Mouse (Mus musculus) regulatory T cell (primary cell): ENCODE results near the gene Chrnd.

ENCODE experiments used
- in situ Hi-C: fragments of 300-600 bp; cut with MboI, MseI; formaldehyde crosslinking; loops from one replicate; pipeline ENCODE4 v1.15.1; 2025; ENCODE audit warnings: high pct_unique_total_duplicates

The Chrnd gene

DNA sequence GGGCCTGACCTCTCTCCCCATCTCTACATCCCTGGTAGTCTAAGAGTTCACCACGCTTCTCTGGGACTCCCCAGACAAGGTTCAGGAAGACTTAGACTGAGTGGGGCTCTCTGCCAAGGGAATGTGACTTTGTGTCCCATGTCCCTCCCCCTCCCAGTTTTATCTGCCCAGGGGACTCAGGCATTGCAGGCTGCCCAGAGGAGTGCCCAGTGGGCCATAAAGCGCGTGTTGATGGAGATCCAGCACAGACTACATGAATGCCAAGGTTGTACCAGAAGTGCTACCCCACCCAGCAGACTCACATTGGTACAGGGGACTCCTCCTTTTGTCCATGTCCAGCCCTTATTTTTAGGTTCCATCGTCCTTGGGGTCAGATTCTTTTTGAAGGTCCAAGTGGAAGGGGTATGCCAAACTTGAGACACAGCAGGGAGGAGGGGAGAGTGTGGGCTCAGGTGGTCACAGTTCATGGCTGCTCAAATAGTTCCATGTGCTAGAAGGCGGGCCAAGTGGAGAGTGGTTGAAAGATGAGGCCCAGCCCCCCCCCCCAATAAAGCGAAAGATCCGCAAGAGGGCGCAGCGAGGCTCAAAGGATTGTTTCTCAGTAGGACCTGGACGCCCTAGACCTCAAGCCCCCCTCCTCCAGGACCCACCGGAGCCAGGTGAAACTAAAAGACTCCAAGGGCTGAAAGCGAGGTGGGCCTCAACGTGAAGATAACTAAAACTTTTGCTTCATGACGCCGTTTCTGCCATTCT, 6.2 kb upstream of the Chrnd start:
- in situ Hi-C loops: no loop called here

DNA sequence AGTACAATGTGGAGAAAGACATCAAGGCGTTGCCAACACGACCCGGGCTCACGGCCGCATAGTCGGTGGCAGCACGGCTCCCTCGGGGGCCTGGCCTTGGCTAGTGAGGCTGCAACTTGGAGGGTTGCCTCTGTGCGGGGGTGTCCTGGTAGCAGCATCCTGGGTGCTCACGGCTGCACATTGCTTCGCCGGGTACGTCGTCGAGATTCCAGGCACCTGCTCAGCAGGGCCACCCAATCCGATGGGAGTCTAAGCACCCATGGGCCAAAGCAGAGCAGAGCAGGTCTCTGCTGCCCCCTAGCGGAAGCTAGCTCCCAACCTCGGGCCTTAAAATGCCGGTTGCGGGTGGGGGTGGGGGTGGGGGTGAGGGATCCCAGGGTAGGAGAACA, 5.7 kb upstream of the Chrnd start:
- in situ Hi-C loops: loop anchor here (5.0 kb wide), 1 partner anchor 82 kb away; the partner anchor contains the start of gene Alpi

DNA sequence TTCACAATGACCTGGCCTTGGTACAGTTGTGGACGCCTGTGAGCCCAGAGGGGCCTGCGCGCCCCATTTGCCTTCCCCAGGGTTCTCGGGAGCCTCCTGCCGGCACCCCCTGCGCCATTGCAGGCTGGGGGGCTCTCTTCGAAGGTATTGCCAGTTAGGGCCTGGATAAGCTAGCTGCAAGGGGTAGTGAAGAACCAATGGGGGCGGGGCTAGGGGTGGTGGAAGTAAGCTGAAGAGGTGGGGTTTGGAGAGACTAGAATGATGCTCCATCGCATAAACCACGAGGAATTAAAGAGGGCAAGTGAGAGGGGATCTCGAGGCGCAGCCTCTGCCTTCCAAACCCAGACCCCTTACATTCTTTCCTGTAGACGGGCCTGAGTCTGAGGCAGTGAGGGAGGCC, 4.9 kb upstream of the Chrnd start:
- in situ Hi-C loops: loop anchor here (5.0 kb wide), 1 partner anchor 83 kb away; the partner anchor contains the start of gene Alpi

DNA sequence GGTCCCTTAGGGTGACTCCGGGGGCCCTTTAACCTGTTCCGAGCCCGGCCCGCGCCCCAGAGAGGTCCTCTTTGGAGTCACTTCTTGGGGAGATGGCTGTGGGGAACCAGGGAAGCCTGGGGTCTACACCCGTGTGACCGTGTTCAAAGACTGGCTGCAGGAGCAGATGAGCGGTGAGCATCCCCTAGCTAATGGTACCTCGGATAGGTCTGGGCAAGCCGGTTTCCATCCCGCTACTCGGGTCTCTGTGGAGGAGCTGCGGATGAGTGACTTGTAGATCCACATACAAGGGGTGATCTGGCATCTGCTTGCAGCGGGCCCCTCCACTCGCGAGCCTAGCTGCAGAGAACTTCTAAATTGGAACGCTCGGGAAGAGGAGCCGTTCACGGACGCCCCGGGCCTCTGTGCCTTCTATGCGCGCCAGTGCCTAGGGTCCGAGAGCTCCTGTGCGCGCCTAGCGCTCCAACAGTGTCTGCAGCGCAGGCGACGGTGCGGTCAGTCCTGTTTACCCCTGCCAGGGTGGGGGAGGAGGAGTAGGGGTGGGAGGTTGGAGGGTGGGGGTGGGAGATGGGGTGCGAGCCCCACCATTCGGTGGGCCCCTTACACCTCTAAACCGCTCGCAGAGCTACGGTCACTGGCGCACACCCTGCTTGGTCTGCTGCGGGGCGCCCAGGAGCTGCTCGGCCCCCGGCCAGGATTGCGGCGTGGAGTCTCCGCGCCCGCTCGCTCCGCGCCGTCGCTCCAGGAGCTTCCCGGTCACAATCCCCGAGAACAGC, 4.0 kb upstream of the Chrnd start:
- in situ Hi-C loops: loop anchor here (5.0 kb wide), 1 partner anchor 84 kb away; the partner anchor contains the start of gene Alpi

DNA sequence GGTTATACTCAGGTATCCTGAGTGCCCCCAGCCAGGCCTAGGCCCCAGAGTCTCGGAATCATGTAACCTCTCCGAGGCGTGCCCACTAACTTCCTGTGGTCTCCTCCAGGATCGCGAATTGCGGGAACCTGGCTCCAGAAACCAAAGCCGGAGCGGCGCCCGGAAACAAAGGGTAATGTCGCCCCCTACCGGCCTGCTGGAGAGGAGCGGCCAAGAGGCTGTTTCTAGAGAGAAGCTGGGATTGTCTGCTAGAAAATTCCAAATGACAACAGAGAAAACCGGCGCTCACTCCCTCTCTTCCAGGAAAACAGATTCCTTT, 3.4 kb upstream of the Chrnd start:
- in situ Hi-C loops: loop anchor here (5.0 kb wide), 1 partner anchor 85 kb away; the partner anchor contains the start of gene Alpi

DNA sequence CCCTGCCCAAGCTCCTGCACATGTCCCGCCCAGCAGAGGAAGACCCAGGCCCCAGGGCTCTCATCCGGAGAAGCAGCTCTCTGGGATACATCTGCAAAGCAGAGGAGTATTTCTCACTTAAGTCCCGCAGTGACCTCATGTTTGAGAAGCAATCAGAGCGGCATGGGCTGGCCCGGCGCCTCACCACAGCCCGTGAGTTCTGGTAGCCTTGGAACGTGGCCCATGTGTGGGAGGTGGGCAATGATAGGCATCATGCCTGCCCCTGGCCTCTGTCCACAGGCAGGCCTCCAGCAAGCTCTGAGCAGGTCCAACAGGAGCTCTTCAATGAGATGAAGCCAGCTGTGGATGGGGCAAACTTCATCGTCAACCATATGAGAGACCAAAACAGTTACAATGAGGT, 6.9 kb downstream of the Chrnd start:
- in situ Hi-C loops: no loop called here

DNA sequence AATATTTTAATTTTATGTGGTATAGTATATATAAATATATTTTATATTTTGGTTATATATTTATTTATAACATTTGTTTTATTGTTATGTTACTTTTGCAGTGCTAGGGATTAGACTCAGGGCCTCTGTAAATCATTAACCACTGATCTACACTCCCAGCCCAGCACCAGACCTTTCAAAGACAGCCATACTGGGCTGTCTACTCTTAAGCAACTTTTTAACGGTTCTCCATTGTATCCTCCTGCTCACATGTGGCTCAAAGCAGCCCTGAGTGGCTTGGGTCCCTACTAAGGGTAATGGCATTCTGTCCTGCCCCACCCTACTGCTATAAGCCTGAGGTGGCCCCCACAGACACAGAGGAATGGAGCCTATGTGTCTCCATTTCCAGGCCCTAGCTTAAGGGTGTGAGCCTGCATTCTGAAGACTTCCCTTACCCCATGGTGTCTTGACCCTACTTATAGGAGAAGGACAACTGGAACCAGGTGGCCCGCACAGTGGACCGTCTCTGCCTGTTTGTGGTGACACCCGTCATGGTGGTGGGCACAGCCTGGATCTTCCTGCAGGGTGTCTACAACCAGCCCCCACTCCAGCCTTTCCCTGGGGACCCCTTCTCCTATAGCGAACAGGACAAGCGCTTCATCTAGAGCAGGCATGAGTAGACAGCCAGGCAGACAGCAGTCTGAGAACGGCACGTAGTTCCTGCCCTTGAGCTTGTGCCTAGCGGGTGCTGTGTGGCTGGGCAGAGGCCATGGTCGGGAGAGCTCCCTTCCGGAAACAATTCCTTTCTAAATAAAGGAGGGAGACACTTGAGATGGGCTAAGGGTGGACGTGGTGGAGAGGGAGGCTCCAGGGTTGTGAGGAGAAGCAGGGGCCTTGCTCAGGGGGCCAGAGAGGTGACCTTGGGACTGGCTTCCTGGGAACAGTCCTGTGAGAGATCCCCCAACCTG, 8.0 kb downstream of the Chrnd start:
- in situ Hi-C loops: no loop called here

DNA sequence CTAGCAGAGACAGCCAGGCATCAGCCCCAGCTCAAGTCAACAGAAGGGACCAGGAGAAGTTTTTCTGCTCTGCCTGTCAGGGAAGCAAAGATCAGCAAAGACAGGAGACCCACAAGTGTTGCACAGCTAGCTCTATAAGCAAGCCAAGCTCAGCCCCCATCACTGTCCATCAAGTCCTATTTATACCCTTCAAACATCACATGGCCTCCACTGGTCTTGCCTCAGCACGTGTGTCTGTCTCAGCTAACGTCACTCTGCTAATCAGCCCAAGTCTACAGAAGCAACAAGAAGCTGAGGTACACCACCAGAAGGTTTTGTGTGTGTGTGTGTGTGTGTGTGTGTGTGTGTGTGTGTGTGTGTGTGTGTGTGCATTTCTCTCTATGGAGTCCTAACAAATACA, 10.4 kb downstream of the Chrnd start:
- in situ Hi-C loops: no loop called here

DNA sequence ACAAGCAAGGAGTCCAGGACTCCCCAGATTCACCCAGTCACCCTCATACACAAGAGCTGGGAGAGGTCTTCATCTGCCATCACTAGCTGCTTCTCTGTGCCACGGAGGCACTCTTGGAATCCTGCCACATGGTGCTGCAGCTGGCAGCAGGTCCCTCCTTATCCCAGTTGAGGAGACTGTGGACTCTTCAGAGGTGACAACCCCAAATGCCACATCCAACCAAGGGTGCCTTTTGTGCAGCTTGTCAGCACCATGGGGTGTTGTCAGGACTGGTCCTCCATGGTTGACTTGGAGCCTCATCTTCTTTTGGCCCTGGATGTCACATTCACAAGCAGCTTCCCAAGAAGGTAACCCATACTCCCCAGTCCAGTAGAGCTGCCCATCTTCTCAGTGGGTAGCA, 11.4 kb downstream of the Chrnd start:
- in situ Hi-C loops: no loop called here

DNA sequence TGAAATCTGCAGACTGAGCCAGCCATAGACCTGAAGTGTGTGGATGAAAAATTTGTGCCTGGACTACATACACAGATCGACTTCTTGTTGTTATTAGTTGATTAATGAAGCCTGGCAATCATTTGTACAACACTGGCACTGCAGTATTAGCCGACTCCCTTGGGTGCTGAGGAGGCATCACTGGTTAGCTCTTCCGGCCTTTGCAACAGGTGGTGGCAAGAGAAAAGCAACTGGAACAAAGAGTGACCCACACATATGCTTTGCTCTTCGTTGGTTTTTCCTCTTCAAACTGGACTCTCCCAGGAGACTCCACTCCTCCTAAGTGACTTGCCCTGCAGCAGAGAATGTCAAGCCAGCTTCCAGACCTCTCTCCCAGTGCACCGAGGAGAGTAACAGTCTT, 13.4 kb downstream of the Chrnd start:
- in situ Hi-C loops: no loop called here

DNA sequence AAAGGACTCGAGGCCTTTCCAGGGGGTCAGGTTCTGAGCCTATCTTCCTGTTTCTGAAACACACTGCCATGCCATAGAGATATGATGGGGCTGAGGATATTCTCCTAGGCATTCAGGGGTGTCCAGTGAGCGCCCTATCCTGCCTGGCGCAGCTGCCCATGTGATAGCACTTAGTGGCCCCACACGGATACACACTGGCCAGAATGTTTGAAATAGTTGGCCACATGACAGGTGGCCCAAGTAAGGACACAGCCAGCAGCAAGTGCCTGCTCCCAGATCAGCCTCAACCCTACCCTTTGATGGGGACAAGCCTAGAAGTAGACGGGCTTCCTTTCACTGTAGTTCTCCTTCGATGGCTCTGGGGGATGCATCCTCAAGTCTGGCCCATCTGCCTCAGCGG, 14.1 kb downstream of the Chrnd start, which contains the start of gene Chrng:
TSS of gene Chrng (plus strand) at position 193 of the 400 bp plus-strand sequence.
- in situ Hi-C loops: no loop called here

DNA sequence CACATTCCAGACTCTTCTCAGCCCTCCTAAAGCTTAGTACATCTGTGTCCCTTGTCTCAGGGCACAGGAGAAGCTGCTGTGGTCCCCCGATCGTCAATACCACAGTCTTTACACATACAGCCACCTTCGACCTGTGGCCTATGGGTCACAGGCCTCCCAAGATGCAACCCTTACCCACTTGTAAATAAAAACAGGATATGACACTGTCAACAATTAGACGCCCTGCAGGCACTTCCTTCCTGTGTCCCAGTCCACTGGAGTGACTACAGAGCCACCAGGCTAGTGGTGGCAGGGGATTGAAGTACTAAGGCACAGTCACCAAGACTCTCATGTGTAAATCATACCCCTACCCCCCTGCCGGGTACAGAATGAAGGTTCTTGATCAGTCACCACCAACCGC, 14.6 kb downstream of the Chrnd start:
- in situ Hi-C loops: no loop called here

DNA sequence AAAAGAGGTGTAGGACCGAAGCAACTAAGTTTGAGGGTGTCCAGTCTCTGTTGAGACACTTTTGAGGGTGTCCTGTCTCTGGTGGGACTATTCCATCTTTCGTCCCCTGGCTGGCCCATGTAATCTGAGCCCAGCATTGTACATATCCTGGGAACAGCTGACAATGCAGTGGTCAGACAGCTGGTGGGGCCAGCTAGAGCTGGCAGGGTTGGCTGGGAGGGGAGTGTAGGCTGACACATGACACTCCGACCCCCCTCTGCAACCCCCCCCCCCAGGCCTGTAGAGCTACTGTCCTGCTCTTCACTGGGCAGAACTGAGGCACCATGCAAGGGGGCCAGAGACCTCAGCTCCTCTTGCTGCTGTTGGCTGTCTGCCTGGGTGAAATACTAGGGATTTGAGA, 15.1 kb downstream of the Chrnd start:
- in situ Hi-C loops: no loop called here

DNA sequence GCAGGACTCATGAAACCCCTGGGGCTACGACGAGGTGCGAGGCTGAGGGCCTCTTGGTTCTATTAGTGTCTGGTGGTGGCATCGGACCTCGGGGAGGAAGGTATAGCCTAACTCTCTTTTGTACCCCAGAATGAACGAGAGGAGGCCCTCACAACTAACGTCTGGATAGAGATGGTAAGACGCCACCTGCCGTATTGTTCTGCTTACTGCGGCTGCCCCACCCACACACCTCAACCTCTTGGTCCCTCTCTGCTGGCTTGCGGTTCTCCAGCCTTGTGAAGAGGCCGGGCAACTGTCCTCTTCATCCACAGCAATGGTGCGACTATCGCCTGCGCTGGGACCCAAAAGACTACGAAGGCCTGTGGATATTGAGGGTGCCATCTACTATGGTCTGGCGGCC, 15.9 kb downstream of the Chrnd start:
- in situ Hi-C loops: no loop called here

DNA sequence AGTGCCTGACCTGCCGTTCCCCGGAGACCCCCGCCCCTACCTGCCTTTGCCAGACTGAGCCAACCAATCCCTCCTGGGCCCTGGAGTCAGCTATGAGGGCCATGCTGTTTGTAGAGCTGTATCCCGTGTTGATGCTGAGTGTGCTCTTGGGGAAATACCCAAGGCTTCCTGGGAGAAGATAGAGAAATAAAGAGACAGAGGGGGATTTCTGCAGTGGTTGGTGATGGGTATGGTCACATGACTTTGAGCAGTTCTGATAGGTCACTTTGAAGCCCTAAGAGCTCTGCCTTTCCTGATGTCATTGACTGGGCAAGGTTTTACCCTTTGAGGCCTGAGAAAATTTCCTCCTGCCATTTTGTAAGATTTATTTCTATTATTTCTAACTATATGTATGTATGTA, 21.0 kb downstream of the Chrnd start:
- in situ Hi-C loops: no loop called here

DNA sequence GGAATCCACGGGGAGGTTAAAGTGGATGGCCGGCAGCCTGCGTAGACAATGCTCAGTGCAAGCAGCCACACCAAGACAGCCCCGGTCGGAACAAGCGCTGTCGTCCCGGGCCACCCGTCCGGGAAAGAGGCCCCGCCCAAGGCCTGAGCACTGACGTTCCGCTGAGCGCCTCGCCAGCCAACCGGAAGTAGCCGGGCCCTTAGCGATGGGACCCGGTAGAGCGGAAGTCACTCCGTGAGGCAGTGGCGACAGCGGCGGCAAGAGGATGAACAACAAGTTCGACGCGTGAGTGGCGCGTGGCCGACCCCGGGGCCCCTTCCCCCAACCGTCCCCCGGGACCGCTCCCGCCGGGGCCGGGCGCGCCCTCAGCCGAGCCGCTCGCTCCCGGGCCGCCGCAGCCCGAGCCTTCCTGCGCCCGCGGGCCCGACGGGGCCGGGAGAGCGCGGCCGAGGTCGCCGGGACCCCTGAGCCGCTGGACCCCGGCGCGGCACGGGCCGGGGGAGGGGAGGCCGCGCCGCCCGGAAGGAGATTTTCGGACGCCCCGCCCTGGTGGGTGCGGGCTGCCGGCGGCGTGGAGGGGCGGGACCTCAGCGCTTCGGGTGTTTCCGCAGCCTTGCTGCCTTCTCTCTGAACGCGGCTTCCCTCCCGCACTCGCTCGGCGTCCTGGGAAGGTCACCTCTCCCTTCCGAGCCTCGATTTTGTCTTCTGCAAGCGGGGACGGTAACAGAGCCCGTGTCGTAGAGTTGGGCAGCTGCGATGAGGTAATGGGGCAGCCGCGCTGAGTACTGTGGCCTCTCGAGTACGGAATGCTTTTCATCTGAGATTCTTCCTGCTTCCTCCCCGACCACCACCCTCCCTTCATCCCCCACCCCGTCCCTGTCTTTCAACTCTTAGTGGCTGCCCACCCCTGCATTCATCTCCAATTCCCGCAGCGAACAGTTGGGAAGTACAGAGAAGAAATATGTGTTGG, 23.6 kb downstream of the Chrnd start, which contains the start of gene Eif4e2:
TSS of gene Eif4e2 (plus strand) at position 180 of the 970 bp plus-strand sequence.
- in situ Hi-C loops: no loop called here

DNA sequence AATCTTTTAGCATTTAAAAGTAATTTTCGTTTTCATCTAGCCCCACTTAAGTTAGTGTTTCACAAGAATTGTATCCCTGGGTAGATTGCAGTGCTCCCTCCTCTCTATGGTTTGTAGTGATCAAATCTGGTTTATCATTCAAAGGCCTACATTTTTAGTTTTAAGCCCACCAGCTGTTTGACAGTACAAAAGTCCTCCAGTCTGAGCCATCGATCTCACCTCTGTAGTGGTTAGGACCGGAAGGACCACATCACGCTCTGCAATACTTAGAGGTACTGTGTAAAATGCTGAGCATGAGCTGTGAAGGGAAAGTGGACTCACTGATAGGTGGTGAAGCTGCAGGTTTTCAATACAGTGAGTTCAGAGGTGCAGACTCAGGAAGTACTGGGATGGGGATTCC, 24.3 kb downstream of the Chrnd start:
- in situ Hi-C loops: no loop called here

DNA sequence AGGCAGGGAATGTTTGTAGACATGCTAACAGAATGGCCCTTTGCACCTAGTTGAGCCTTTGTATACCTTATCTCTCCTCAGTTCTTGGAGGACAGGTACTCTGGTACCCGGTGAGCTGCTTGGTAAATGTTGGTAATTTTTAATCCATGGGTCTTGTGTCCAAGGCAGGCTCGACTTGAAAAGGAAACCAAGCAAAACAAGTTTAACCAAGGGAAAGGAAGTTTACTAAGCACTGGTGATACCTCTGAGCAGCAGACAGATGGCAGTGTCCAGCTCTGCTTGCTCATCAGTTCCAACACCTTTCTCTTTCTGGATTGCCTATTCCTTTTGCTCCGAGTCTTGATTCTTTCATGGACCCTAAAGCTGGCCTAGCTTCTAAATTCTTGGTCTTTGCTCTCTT, 27.5 kb downstream of the Chrnd start:
- in situ Hi-C loops: no loop called here

DNA sequence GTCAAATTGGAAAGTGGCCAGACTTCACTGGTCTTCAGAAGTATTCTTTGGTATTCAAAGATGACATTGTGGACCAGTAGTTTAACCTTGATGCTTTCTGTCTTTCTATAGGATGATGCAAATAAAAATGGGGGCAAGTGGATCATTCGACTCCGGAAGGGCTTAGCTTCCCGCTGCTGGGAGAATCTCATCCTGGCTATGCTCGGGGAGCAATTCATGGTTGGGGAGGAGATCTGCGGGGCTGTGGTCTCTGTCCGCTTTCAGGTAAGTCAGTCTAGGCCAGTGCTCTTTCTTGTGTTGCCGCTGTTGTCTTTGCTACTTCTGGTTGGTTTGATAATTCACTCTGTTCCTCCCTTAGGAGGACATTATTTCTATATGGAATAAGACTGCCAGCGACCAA, 35.3 kb downstream of the Chrnd start:
- in situ Hi-C loops: no loop called here

DNA sequence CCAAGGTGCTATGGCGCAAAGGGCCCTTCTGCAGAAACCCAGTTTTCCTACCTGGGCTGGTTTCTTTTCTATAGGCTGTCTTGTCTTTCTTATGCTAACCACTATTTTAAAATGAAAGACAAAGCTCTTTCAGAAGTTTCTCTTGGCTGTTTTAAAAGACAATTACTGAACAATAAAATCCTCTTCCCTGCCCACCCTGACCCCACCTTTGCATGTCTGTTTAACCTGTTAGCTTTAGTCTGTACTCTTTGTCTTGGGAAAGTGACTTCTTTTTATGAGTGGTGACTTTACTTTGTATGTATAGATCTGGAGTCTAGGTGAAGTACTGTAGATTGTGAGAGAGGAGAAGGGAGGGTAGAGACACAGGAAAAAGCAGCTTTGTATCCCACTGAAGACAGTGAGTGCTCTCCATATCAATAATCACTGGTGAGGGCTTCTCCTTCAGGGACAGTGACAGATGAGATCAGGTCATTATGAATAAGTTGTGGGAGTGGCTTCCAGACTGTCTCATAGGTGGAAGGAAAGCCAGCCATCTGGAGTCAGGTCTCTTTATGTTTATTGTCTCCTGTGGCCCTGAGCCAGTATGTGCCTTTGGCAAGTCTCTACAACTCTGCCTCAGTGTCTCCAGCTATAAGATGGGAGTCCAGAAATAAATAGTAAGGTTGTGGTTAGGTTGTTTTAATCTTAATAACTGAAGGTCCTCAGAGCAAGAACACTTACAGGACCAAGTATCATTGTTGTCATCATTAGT, 36.2 kb downstream of the Chrnd start:
- in situ Hi-C loops: no loop called here
